Mouse (Mus musculus): ENCODE results near the gene Eepd1.
A peak's percentile ranks its signal among the peaks of the same experiment; 100 is the strongest.

Gene Eepd1

DNA sequence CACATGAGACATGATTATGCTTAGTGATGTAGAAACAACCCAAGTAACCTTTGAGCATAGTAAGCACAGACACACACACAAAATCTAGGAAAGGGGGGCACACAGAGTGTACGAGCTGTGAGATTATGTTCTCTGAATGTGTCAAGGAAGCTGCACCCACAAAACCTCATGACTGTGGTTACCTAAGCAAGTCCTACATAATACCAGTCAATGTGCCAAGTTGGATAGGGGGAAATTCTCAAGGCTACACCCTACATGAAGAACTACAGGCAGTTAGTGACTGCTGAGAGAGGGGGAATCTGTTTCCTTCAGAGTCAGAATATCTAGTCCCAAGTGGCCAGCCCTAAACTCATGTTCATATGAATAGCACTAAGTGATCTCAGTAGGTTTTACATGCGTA, 58.1 kb downstream of the Eepd1 start:
- no peak for DNase-seq

DNA sequence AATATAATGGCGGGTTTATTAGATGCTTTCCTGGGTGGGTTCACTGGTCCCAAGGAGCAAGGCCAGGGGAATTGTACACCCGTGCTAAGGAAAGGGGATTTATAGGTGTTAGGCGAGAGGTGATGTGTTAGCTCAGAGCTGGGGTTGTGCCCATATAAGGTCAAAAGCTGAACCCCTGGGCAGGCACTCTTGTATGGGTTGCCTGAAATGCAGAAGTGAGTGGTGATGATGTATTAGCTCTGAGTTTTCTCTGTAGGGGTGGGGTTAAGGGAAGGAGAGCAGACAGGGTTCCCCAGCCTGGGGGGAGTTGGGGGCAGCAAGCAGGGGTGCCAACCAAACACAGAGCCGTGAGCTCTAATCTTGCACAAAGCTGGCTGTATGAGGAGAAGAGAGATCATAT, 60.0 kb downstream of the Eepd1 start:
- no peak for DNase-seq

DNA sequence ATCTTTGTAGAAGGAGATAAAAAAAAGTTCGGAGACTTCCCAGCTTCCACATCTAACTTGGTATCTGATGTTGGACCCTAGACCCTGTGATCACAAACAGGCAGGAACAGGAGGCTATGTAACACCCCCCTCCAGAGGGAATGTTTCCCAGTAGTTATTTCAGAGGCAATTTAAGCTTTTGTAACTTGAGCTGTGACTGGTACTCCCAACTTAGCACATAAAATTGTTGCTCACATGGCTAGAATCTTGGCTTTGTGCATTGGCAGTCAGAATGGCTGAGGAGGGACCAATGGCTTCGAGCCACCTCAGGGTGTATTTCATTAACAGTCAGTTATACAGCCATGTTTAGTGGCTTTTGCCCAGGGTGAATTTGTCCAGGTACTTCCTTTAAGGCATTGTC, 63.9 kb downstream of the Eepd1 start:
- no peak for DNase-seq

DNA sequence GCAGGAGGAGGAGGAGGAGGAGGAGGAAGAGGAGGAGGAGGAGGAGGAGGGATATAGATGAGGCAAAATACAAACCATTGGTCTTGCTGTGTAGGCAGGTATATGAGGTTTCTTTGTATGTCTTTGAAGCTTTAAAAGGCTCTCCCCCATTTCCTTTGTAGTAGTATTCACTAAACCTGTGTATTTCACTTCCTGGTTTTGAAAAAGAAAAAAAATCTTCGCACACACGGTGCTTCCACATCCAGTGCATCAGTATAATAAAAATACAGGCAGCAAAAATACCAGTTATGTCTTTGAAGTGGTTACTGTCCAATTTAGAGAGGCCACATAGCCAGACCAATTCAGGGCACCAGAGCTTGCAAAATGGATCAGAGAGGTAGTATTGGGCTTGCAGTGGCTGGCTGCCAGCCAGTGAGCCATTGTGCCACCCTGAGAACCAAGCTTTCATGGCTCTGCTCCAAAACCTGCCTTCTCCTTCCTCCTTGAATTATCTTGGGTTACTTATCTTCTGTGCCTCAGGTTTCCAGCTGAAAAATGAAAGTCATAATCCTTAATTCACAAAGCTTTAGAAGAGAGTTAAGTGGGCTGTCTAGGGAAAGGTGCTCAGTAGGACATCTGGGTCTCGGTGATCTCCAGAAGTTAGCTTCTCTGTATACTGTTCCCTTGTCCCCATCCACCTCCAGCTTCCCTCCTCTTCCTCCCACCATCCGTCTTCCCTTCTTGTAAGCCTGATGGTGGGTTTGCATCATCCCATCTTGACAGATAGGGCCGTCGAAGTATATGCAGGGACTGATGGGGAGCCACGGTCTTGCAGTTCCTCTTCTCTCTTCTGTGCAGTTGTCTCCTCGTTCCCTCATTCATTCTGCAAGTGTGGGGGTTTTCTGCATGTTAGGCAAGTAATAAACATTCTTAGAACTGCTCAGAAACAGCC, 68.0 kb downstream of the Eepd1 start:
- DNase-seq, result peak; percentile 15

DNA sequence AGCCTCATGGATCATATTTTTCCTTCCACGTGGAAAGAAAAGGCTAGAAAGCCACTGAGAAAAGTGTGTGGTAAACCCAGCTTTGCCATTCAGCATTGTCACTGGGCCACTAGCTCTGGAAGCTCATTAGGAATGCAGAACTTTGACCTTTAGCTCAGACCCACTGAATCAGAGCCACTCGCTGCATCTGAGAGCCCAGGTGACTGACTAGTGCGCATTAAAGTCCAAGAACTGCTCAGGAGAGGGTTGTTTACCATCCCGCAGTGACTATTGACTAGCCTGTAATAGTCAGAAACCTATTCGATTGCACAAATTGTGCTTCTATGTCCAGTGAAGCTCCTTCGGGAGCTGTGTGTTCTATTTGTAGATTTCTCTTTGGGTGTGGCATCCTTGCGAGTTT, 68.8 kb downstream of the Eepd1 start:
- no peak for DNase-seq

DNA sequence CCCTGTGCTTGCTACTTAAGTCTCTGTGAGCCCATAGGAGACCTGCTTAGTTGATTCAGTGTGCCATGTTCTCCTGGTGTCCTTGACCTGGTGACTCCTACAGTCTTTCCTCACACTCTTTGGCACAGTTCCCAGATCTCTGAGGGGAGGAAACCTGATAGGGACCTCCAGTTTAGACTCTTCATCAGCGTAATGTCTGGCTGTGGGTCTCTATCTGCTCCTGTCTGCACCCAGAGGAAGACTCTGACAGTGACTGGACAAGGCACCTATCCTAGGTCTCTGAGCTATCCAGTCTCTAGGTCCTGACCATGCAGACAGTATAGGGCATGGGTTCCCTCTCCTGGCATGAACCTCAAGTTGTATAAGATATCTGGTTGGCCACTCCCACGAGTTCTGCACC, 71.2 kb downstream of the Eepd1 start:
- no peak for DNase-seq

DNA sequence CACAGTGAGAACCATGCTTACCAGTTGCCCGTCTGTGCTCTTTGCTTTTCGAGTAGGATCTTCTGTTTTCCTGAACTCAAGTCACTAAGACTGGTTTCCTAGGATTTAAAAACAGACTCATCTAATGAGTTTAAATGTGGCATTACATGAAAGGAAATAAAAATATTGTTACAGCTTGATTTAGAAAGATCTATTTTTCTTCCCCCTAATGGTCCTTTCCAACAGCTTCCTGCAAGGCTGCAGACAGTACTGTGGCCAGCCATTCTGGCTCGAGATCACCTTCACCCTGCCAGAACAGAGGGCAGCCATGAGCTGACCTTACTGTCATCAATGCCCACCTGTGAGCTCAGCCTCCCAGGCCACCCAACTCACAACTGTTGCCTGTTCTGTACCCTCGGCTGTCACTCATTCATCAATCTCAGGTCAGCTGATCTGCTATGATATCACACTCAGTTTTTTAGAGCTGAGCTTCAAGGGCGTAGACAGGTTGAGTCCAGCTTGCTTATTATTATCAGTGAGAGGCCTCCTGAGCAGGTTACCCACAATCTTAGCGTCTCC, 73.0 kb downstream of the Eepd1 start:
- DNase-seq, result no peak

DNA sequence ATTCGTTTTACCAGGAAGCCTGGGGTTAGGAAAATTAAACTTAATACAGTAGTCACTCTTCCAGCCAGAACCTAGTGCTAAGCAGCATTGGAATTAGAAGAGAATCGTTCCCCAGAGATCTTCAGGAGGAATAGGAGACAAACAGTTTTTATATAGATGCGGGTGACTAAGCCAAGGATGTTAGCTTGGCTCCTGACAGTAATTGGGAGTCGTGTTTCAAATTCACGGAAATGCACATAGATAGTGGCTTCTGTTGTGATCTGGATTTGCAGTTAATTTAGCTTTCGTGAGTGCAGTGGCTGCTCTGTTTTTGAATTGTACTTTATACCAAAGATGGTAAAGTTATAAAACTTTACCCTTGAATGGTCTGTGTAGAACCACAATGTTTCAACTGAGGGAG, 73.9 kb downstream of the Eepd1 start:
- no peak for DNase-seq

DNA sequence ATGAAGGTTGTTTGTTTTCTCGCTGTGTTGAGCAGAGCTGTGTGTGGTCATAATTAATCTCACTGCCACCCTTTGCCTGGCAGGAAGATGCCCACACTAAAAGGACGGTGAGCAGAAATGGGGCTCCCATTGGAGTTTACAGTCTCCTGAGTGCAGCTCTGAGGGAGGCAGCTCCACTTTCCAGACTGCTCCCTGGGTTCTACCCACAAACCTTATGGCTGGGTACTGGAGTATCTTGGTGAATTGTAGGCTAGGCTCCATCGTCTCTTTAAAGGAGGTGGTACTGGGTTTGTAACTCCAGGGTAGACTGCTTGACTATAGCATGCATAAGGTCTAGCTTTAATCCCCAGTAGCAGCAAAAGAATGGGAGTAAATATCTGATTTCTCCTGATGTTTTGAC, 74.7 kb downstream of the Eepd1 start:
- no peak for DNase-seq

DNA sequence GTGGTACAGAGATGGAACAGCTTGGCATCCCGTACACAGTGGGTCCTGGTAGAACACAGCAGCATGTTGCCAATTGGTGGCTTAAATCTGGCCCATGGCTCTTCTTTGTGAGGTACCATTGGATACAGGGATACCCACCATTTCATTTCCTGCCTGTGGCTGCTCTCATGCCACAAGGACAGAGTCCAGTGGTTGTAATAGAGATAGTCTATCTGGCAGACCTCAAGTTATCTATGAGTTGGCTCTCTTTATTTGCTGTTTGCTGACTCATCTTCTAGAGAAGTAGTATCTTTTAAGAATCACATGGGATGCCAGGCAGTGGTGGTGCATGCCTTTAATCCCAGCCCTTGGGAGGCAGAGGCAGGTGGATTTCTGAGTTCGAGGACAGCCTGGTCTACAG, 76.0 kb downstream of the Eepd1 start:
- no peak for DNase-seq

DNA sequence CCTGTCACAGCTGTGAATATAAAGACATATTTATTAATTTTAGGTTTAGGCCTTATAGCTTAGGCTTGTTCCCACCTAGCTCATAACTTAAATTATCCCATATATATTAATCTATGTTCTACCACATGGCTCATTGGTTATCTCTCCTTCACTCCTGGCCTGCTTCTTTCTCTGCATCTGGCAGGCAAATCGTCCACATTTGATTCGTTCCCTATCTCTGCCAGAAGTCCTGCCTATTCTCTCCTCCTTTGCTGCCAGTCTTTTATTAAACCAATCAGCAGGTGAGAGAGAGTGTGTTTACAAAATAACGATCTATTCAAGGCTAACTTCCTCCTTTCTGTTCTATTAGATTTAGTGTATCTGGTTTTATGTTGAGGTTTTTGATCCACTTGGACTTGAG, 77.5 kb downstream of the Eepd1 start:
- DNase-seq, result no peak

DNA sequence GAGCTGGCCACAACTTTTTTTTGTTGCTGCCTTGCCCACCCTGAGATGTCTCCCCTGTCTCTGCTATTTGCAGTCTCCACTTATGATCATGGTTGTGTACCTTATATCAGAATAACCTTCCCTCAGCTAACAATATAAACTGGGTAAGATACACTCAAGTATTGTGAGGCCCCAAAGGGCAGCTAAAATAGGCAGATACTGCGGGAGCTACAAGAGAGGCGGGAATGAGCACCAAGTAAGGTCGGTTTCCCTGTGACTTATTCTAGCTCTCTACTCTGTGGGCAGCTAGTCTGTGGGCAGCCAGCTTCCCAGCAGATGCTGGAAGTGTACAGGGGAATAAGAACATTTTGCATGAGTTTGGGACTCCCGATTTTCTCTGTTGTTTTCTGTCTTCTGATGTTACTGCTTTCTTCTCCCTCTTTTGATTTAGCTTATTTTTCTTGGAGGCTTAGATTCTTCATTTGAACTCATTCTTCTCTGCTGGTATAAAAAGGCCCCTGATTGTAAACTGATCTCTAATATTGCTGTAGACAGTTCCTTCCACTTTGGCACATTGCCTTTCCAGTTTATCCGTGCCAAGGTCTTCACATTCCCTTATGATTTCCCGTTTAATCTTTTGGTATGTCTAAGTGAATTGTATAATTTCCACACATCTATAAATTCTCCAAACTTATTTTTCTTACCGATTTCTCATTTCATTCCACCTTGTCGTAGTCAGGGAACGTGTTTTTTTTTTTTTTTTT, 78.8 kb downstream of the Eepd1 start:
- DNase-seq, result no peak

DNA sequence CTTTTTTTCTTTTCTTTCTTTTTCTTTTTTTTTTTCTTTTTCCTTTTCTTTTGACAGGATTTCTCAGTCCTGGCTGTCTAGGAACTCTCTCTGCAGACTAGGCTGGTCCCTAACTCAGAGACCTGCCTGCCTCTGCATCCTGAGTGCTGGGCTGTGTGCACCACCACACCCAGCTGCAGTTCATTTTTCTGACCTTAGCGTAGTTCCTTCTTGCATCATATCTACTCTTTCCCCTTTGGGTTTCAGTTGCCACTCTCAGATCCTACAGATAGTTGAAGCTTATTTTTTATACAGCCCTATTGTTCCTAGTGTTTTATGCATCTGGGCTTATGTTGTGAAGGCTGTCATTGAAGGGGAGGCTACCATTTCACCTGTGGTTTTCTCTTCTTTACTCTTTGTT, 79.8 kb downstream of the Eepd1 start:
- no peak for DNase-seq

DNA sequence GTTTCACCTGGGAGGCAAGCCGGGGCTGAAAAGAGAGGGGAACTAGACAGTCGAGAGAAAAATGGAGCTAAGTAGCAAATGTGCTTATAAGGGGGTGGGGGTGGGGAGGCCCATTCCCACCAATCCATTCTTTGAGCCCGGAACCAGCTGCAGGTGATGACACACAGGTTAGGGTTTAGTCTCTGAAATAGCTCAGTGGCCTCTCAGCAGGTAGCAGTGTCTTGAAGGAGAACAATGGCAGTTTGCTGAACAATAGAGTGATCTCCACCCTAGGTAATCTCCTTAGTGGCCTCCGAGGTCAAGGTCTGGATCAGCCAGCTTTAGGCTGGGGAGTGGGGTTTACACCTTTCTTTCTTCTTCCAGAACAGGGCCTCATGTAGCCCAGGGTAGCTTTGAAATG, 82.5 kb downstream of the Eepd1 start:
- no peak for DNase-seq

DNA sequence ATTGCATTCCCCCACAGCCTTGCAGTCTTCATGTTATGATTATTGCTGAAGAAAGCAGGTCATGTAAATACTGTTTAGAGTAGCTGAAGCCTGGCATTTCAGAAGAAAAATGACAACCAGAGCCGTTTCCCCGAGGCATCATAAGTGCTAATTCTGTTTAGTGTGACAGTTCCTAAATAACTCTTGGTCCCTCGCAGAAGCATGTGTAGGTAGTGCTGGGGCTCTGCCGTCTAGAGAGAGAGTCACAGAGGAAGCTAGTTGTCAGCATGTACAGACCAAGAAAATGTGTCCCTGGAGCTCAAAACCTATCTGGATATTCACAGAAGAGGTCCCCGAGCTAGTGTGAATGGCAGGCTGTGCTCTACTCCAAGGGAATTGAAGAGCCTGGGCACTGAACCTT, 85.7 kb downstream of the Eepd1 start:
- no peak for DNase-seq

DNA sequence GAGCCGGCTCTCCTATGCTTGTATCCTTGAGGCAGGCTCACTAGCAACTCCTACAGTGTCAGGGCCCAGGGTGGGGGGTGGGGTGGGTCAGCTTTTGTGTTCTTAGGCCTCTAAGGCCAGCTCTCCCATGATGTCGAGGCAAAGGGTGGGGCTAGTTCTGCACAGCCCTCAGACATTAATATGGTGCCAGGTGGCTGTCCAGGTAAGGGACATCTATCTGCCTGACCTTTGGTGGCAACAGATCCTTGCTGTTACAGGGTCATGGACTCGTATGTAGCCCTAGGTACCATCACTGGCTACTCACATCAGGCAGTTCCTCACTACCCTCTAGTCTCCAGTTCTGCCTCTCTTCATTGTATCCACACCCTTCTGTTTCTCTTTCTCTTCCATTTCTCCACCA, 87.4 kb downstream of the Eepd1 start:
- no peak for DNase-seq

DNA sequence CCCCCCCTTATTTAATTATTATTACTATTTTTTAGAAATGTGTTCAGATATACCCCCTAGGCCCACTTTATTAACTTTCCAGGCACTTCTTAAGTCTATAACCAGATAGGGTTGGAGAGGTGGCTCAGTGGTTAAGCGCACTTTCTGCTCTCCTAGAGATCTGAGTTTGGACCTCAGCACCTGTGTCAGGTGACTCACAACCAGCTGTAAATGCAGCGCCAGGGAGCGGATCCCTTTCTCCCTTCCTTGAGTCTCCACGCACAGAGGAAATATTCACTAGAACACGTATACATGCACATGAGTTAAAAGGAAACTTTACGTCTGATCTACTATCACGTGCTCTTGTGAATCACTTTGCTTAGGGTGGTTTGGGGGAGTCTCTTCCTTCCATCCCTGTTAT, 88.7 kb downstream of the Eepd1 start:
- DNase-seq, result no peak

DNA sequence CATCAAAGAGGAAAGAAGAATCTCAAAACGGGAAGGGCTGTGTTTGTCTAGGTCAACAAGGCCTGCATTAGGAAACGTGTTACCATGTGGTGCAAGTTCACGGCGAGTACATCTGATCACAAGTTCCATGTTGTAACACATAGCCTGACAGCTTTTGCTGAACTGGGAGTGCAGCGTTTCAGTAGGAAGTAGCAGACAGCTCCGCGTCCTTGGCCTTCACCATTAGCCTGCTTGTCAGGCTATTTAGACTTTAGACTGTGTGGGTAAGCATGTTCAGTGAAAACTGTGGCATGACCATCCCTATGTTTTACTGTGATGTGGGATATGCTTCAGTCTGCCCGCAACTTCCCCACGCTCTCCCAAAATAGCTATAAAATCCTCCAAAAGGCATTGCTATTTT, 89.1 kb downstream of the Eepd1 start:
- no peak for DNase-seq

DNA sequence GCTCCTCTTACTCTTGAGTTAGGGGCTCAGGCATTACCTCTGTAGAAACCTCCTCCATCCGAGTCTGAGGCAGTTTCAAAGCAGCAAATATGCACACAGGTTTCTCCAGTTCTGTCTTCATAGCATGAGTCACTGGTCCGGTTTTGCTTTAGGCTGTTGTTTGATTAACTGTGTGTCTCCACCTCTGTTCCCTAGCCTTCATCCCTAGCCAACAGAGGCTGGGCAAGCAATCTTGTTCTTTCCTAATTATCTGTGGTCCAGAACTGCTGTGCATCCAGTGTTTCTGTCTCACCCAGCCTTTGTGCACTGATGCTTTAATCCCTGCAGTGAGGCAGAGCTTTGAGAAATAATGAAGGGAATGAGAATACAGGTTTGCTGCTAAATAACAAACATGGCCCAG, 90.0 kb downstream of the Eepd1 start:
- no peak for DNase-seq

DNA sequence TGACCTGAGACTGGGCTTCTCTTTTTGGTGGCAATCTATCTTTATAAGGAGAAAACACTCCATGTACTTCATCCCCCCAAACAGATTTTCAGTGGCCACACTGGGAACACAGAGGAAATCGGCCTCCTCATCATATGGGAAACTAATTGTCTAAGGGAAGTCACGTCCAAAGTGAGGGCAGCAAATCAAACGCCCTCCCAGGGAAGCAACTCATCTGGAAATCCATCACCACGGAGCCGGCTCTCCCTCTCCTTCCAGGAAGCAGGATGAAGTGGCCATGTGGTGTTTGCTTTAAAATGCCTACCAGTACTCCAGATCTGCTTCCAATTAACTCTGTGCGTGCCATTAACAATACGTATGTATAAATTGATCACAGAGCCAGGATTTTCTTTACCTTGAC, 92.4 kb downstream of the Eepd1 start:
- no peak for DNase-seq

DNA sequence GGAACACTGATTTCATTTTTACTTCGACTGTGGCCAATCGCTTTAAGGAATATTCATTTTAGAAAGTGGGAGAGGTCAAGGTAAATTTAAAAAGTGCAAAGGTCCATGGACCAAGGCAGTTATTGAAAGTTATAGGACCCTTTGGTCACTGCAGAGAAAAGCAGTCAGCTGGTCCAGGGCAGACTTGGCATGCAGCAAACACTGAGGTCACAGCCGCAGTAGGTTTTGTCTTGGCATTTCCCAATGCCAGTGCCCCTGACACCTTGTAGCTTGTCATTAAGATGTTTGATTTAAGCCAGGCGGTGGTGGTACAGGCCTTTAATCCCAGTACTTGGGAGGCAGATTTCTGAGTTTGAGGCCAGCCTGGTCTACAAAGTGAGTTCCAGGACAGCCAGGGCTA, 92.8 kb downstream of the Eepd1 start:
- DNase-seq, result no peak

DNA sequence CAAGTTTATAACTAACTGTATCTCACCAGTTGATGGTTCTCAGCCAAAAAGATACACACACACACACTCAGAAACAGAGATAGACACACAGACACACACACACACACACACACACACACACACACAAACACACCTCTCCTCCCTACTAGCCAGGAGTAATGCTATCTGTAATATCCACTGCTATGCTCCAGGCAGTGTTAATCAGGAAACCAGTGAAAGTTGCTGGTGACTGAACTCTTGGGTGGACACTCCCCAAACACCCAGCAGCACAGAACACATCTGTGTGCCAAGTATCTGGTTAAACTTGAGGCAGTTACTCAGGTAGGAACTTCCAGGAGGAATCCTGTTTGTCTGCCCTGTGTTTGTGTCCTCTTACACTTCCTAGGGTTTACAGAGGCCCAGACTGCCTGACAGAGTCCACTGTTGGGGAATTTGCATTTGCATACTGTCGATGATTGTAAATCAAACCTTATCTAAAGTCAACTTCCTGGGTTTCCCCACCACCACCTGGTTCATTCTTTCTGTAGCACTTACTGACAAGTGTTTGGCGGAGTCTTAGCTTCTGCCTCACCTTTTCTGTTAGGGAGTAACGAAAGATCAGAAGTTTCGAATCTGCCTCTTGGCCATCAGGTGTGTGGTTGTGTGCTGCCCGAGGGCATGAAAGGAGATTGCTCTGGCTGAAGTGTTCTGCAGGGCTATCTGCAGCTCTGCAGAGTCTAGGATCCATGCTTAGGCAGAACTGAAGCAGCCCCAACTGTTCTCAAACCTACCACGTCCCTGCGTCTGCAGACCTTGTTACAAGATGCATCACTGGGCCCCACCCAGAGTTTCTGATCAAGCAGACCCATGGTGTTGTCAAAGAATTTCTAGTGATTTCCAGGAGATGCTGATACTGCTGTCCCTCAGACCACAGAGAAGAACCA, 97.6 kb downstream of the Eepd1 start:
- DNase-seq, result no peak

DNA sequence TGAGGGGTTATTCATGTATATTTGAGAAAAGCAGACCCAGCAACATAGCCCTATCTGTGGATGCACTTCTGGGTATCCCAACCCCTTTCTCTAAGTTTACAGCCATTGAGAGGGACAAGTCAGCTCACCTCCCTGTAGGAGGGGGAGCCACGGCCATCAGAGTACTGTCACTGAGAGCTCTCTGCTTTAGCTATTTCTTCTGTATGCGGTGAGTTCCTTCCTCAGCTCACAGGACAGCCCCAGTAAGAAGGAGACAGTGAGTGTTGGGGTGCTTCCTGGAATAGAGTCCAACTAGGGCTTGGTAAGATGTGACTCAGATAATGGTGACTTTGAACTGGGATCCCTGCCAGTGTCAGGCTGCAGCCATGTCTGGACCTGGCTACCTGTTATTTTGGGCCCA, 102.3 kb downstream of the Eepd1 start:
- DNase-seq, result no peak

Data from cerebellum, adult 9-10 months (tissue).